Mouse (Mus musculus) bone marrow, adult 2 months (tissue): ENCODE data around the gene Usp48. TPM values are rescaled to one million over a fixed set of nuclear protein-coding genes. Genes with fewer than 3 reads are reported as not detected.

ENCODE experiments used
- H3K27ac ChIP-seq: fragments of 200-500 bp; 2 replicates; pipeline ENCODE4 v1.5.1; 2012; ENCODE audit warnings: low read depth, mild to moderate bottlenecking, control low read depth, inconsistent platforms, low read length; ENCODE audit not compliant: control insufficient read depth, poor library complexity, insufficient read depth
- H3K4me1 ChIP-seq: fragments of 200-500 bp; 2 replicates; pipeline ENCODE4 v1.6.1; 2011; ENCODE audit warnings: low read length; ENCODE audit not compliant: control insufficient read depth, insufficient read depth
- H3K4me3 ChIP-seq: fragments of 200-500 bp; replicated peaks from 2 replicates; pipeline ENCODE3; 2011; ENCODE audit warnings: mild to moderate bottlenecking, low read depth, low read length, control low read depth; ENCODE audit not compliant: control insufficient read depth
- CTCF ChIP-seq: fragments of 200-500 bp; IDR thresholded peaks from 2 replicates; pipeline ENCODE4 v1.5.1; 2011; ENCODE audit warnings: low read length, control low read depth; ENCODE audit not compliant: control insufficient read depth, insufficient read depth
- POLR2A ChIP-seq: fragments of 200-500 bp; IDR thresholded peaks from 2 replicates; pipeline ENCODE4 v1.6.1; 2011; ENCODE audit warnings: low read depth, mild to moderate bottlenecking, control low read depth, low read length, borderline replicate concordance; ENCODE audit not compliant: control insufficient read depth
- WGBS: fragments of 180-500 bp; shearing (Covaris S2); methylation state at CpG from one replicate; pipeline ENCODE4 v1.1.7; 2018; 5-methylcytosine and 5-hydroxymethylcytosine counted together
- polyA plus RNA-seq: library from polyadenylated mRNA; stranded (reverse); fragments of >200 nt; gene quantifications from 2 replicates; pipeline ENCODE4 v1.2.4, GENCODE M21; 2011; ENCODE audit warnings: low replicate concordance; ENCODE audit not compliant: missing spikeins, insufficient read depth, insufficient read length

Gene Usp48
- 108 and 168 TPM in 2 replicates for polyA plus RNA-seq

- peaks cover 3% of the 10 kb centered on the region; the same call in 1 of the 2 replicates for H3K4me1 ChIP-seq
- peak within 1 kb of the TSS; percentile 100 for H3K4me3 ChIP-seq
- TF ChIP-seq CTCF (no peak), POLR2A (peak; percentile 70; the same call in 1 of the 2 replicates)
- H3K27ac ChIP-seq: peak within 1 kb of the TSS; percentile 97
- under 1% methylated on average over 92 of the region's 92 CpGs for WGBS
Observed at GRCm38 (mm10) chr4:137593601-137594495, at the start of gene Usp48. Gene Usp48, plus strand, starts transcription at chr4:137593755.

GRCm38 (mm10) chr4:137545568-137545967, 48.0 kb upstream of the Usp48 start:
- WGBS: 83% methylated on average over 9 of the region's 9 CpGs
- TF ChIP-seq CTCF (no peak), POLR2A (no peak)
- H3K4me1 ChIP-seq: no peaks in the 10 kb centered on the region

GRCm38 (mm10) chr4:137546003-137546525, 47.5 kb upstream of the Usp48 start:
- no peak overlapping the region for H3K27ac ChIP-seq
- 63% methylated on average over 5 of the region's 5 CpGs for WGBS
- no peak overlapping the region for H3K4me3 ChIP-seq
- no peaks in the 10 kb centered on the region for H3K4me1 ChIP-seq
- TF ChIP-seq POLR2A: no peak
- peak; percentile 61 for TF ChIP-seq CTCF

More at GRCm38 (mm10) chr4:137545568-137545967, 48.0 kb upstream of the Usp48 start:
- Histone ChIP-seq H3K27ac (no peak overlapping the region), H3K4me3 (no peak overlapping the region)

GRCm38 (mm10) chr4:137553466-137553865, 40.1 kb upstream of the Usp48 start:
- 92% methylated on average over 17 of the region's 17 CpGs for WGBS
- Histone ChIP-seq H3K4me3 (no peak overlapping the region), H3K4me1 (no peaks in the 10 kb centered on the region), H3K27ac (no peak overlapping the region)
- TF ChIP-seq POLR2A (no peak), CTCF (no peak)

GRCm38 (mm10) chr4:137556673-137557210, 36.8 kb upstream of the Usp48 start:
- Histone ChIP-seq H3K4me1 (no peaks in the 10 kb centered on the region), H3K27ac (no peak overlapping the region), H3K4me3 (no peak overlapping the region)
- TF ChIP-seq CTCF: no peak
- no peak for TF ChIP-seq POLR2A
- WGBS: 85% methylated on average over 16 of the region's 16 CpGs

- H3K4me3 ChIP-seq: no peak overlapping the region
- no peak overlapping the region for H3K27ac ChIP-seq
- no peaks in the 10 kb centered on the region for H3K4me1 ChIP-seq
- 80% methylated on average over 9 of the region's 9 CpGs for WGBS
- TF ChIP-seq POLR2A (no peak), CTCF (no peak)
Observed at GRCm38 (mm10) chr4:137569873-137570272, 23.7 kb upstream of the Usp48 start.

- no peak within 1 kb of the TSS for H3K27ac ChIP-seq
- TF ChIP-seq CTCF: no peak
- no peak for TF ChIP-seq POLR2A
- H3K4me1 ChIP-seq: no peaks in the 10 kb centered on the region; the same call in 1 of the 2 replicates
- no peak within 1 kb of the TSS for H3K4me3 ChIP-seq
- 89% methylated on average over 10 of the region's 10 CpGs for WGBS
Observed at GRCm38 (mm10) chr4:137574469-137574868, 19.1 kb upstream of the Usp48 start, which contains the start of gene Ldlrad2. Gene Ldlrad2, minus strand, starts transcription at chr4:137574569.

- 93% methylated on average over 12 of the region's 12 CpGs for WGBS
- H3K27ac ChIP-seq: no peak overlapping the region
- TF ChIP-seq CTCF: no peak
- TF ChIP-seq POLR2A: no peak
- no peaks in the 10 kb centered on the region; the same call in 1 of the 2 replicates for H3K4me1 ChIP-seq
- H3K4me3 ChIP-seq: no peak overlapping the region
Observed at GRCm38 (mm10) chr4:137577486-137577885, 16.1 kb upstream of the Usp48 start.

GRCm38 (mm10) chr4:137578181-137578845, 15.2 kb upstream of the Usp48 start:
- WGBS: 4% methylated on average over 39 of the region's 39 CpGs
- TF ChIP-seq POLR2A (0 out of 2 replicates have a peak, but pooled peaks have one; percentile 16), CTCF (peak; percentile 51; the same call in 1 of the 2 replicates)
- H3K4me1 ChIP-seq: no peaks in the 10 kb centered on the region; the same call in 1 of the 2 replicates
- no peak overlapping the region for H3K4me3 ChIP-seq
- no peak overlapping the region for H3K27ac ChIP-seq
